26 mouse cellular contexts compared by ENCODE assay signal in genomic region chr17:35554321-35554720, GRCm38 (mm10). TPM values are rescaled to one million over a fixed set of nuclear protein-coding genes. Genes with fewer than 3 reads are reported as not detected.
"Had no signal": no experiment of that assay in that cellular context is flagged by ENCODE, and none has a peak within 500 bp of the region (broad histone marks: within the 10 kb centered on the region; RNA-seq: fewer than 3 reads in every experiment).

No protein-coding gene starts in this region.

- H3K9ac ChIP-seq: liver, embryonic 15.5 days; liver, postnatal 0 days; lung, embryonic 15.5 days; midbrain, embryonic 12.5 days; neural tube, embryonic 13.5 days; neural tube, embryonic 15.5 days had no signal

- H3K4me2 ChIP-seq: liver, embryonic 15.5 days; lung, embryonic 15.5 days; midbrain, embryonic 12.5 days; neural tube, embryonic 13.5 days; neural tube, embryonic 15.5 days had no signal

- H3K36me3 ChIP-seq: liver, embryonic 15.5 days; lung, embryonic 15.5 days; midbrain, embryonic 10.5 days; midbrain, embryonic 12.5 days; neural tube, embryonic 13.5 days; neural tube, embryonic 15.5 days had no signal

- H3K27me3 ChIP-seq: lung, embryonic 15.5 days; midbrain, embryonic 12.5 days; neural tube, embryonic 13.5 days; neural tube, embryonic 15.5 days had no signal

- H3K9me3 ChIP-seq: liver, embryonic 15.5 days; lung, embryonic 15.5 days; midbrain, embryonic 10.5 days; midbrain, embryonic 12.5 days; neural tube, embryonic 13.5 days; neural tube, embryonic 15.5 days had no signal

- H3K4me3 ChIP-seq: liver, embryonic 15.5 days; lung, embryonic 15.5 days; midbrain, embryonic 10.5 days; midbrain, embryonic 12.5 days; neural tube, embryonic 13.5 days; neural tube, embryonic 15.5 days had no signal

- H3K4me1 ChIP-seq: liver, embryonic 15.5 days; midbrain, embryonic 10.5 days; midbrain, embryonic 12.5 days; neural tube, embryonic 13.5 days; neural tube, embryonic 15.5 days had no signal

- ATAC-seq: liver, postnatal 0 days; lung, postnatal 0 days; midbrain, embryonic 16.5 days had no signal

- DNase-seq: liver, postnatal 0 days; lung, adult 2 months; lung, postnatal 4 days; midbrain, embryonic 14.5 days; retina, postnatal 1 day; right cerebral cortex, adult 18-20 months; right cerebral cortex, postnatal 25 days; right cerebral cortex, postnatal 4 days; spleen, adult 18-20 months; thymus, adult 18-20 months; thymus, postnatal 14 days; thymus, postnatal 36 days had no signal

- H3K27ac ChIP-seq: liver, embryonic 15.5 days; lung, embryonic 15.5 days; midbrain, embryonic 10.5 days; midbrain, embryonic 12.5 days; neural tube, embryonic 13.5 days; neural tube, embryonic 15.5 days had no signal

RNA-seq across cellular contexts. Expression of gene Cdsn, which starts 2.4 kb away (rescaled TPM):
- total RNA-seq: megakaryocyte, adult 5-6 weeks; megakaryocyte-erythroid progenitor cell, adult 5-6 weeks had no signal
- polyA plus RNA-seq: liver, postnatal 0 days; lung, embryonic 15.5 days; neural tube, embryonic 13.5 days had no signal

RNA-seq across cellular contexts. Expression of gene 2300002M23Rik, which starts 12.9 kb away (rescaled TPM):
- total RNA-seq: megakaryocyte, adult 5-6 weeks; megakaryocyte-erythroid progenitor cell, adult 5-6 weeks had no signal
- polyA plus RNA-seq: liver, embryonic 15.5 days; liver, postnatal 0 days; lung, postnatal 0 days; midbrain, embryonic 10.5 days; midbrain, embryonic 12.5 days; midbrain, embryonic 14.5 days; midbrain, embryonic 16.5 days; myocyte; neural tube, embryonic 11.5 days; neural tube, embryonic 13.5 days; neural tube, embryonic 15.5 days; small intestine, adult 2 months; stomach, embryonic 14.5 days had no signal

RNA-seq across cellular contexts. Expression of gene Psors1c2, which starts 21.3 kb away (rescaled TPM):
- total RNA-seq: megakaryocyte, adult 5-6 weeks; megakaryocyte-erythroid progenitor cell, adult 5-6 weeks had no signal
- polyA plus RNA-seq: lung, postnatal 0 days had no signal
